Mouse (Mus musculus): ENCODE data around the gene Mafb. TPM values are rescaled to one million over a fixed set of nuclear protein-coding genes. Genes with fewer than 3 reads are reported as not detected.

The Mafb gene
- polyA plus RNA-seq, 1 experiment from 2014 or later, result 30.8 TPM

GRCm38 (mm10) chr2:160376236-160376635, 9.4 kb upstream of the Mafb start:
- Histone ChIP-seq H3K4me3 (no peak overlapping the region), H3K4me2 (no peak overlapping the region), H3K36me3 (no peaks in the 10 kb centered on the region), H3K27ac (replicated peaks) (no peak overlapping the region), H3K4me1 (replicated peaks) (peaks cover 5% of the 10 kb centered on the region; the same call in 1 of the 2 replicates), H3K9me3 (no peaks in the 10 kb centered on the region), H3K27me3 (peaks cover 86% of the 10 kb centered on the region), H3K9ac (no peak overlapping the region)
- 43% methylated on average over 5 of the region's 5 CpGs for WGBS
- no peak for ATAC-seq (ENCODE audit: low FRiP score, low read depth)

- Histone ChIP-seq H3K9ac (no peak overlapping the region), H3K4me2 (0 out of 2 replicates have a peak overlapping the region, but pooled peaks have one; percentile 98), H3K36me3 (no peaks in the 10 kb centered on the region), H3K4me3 (no peak overlapping the region), H3K27me3 (peaks cover 69% of the 10 kb centered on the region), H3K27ac (replicated peaks) (no peak overlapping the region), H3K4me1 (replicated peaks) (peaks cover 54% of the 10 kb centered on the region), H3K9me3 (no peaks in the 10 kb centered on the region)
- WGBS, result 2% methylated on average over 25 of the region's 25 CpGs
- ATAC-seq (ENCODE audit: low FRiP score, low read depth), result no peak
Measured at GRCm38 (mm10) chr2:160369653-160370420, 3.0 kb upstream of the Mafb start.

- no peak for ATAC-seq (ENCODE audit: low FRiP score, low read depth)
Measured at GRCm38 (mm10) chr2:160368422-160369357, 1.8 kb upstream of the Mafb start.

GRCm38 (mm10) chr2:160367448-160368208, 763 bp upstream of the Mafb start:
- under 1% methylated on average over 45 of the region's 45 CpGs for WGBS
- Histone ChIP-seq H3K36me3 (no peaks in the 10 kb centered on the region), H3K4me1 (replicated peaks) (peaks cover 49% of the 10 kb centered on the region), H3K9ac (peak overlapping the region; percentile 59), H3K27ac (replicated peaks) (peak overlapping the region; percentile 82), H3K9me3 (no peaks in the 10 kb centered on the region), H3K27me3 (peaks cover 58% of the 10 kb centered on the region), H3K4me3 (peak overlapping the region; percentile 54), H3K4me2 (peak overlapping the region; percentile 98)
- peak; percentile 75 for ATAC-seq (ENCODE audit: low FRiP score, low read depth)

More at GRCm38 (mm10) chr2:160368422-160369357, 1.8 kb upstream of the Mafb start:
- H3K4me1 ChIP-seq (replicated peaks), result peaks cover 49% of the 10 kb centered on the region
- H3K36me3 ChIP-seq, result no peaks in the 10 kb centered on the region
- WGBS, result under 1% methylated on average over 52 of the region's 52 CpGs
- peaks cover 60% of the 10 kb centered on the region for H3K27me3 ChIP-seq
- H3K27ac ChIP-seq (replicated peaks), result no peak overlapping the region
- H3K9me3 ChIP-seq, result no peaks in the 10 kb centered on the region
- no peak overlapping the region for H3K9ac ChIP-seq
- H3K4me3 ChIP-seq, result peak overlapping the region; percentile 54
- H3K4me2 ChIP-seq, result peak overlapping the region; percentile 98

GRCm38 (mm10) chr2:160366111-160366979, 520 bp downstream of the Mafb start:
- Histone ChIP-seq H3K27me3 (peaks cover 57% of the 10 kb centered on the region), H3K27ac (replicated peaks) (peak overlapping the region; percentile 82), H3K36me3 (no peaks in the 10 kb centered on the region), H3K9ac (peak overlapping the region; percentile 59), H3K4me2 (peak overlapping the region; percentile 98), H3K9me3 (no peaks in the 10 kb centered on the region), H3K4me3 (peak overlapping the region; percentile 54), H3K4me1 (replicated peaks) (peaks cover 49% of the 10 kb centered on the region)
- ATAC-seq (ENCODE audit: low FRiP score, low read depth), result peak; percentile 23
- WGBS, result 1% methylated on average over 88 of the region's 95 CpGs

GRCm38 (mm10) chr2:160365107-160365911, 1.6 kb downstream of the Mafb start:
- no peak for ATAC-seq (ENCODE audit: low FRiP score, low read depth)
- H3K27me3 ChIP-seq, result peaks cover 53% of the 10 kb centered on the region
- no peaks in the 10 kb centered on the region for H3K36me3 ChIP-seq
- H3K9ac ChIP-seq, result peak overlapping the region; percentile 6
- no peak overlapping the region for H3K27ac ChIP-seq (replicated peaks)
- peak overlapping the region; percentile 98 for H3K4me2 ChIP-seq
- H3K4me3 ChIP-seq, result peak overlapping the region; percentile 54
- peaks cover 45% of the 10 kb centered on the region for H3K4me1 ChIP-seq (replicated peaks)
- under 1% methylated on average over 50 of the region's 50 CpGs for WGBS
- no peaks in the 10 kb centered on the region for H3K9me3 ChIP-seq

GRCm38 (mm10) chr2:160364666-160365065, 2.2 kb downstream of the Mafb start:
- peak overlapping the region; percentile 54 for H3K4me3 ChIP-seq
- no peak for ATAC-seq (ENCODE audit: low FRiP score, low read depth)
- H3K9me3 ChIP-seq, result no peaks in the 10 kb centered on the region
- H3K4me2 ChIP-seq, result peak overlapping the region; percentile 98
- H3K36me3 ChIP-seq, result no peaks in the 10 kb centered on the region
- WGBS, result 3% methylated on average over 12 of the region's 12 CpGs
- peaks cover 53% of the 10 kb centered on the region for H3K27me3 ChIP-seq
- no peak overlapping the region for H3K9ac ChIP-seq
- no peak overlapping the region for H3K27ac ChIP-seq (replicated peaks)
- peaks cover 42% of the 10 kb centered on the region for H3K4me1 ChIP-seq (replicated peaks)

GRCm38 (mm10) chr2:160364128-160364650, 2.7 kb downstream of the Mafb start:
- Histone ChIP-seq H3K9me3 (no peaks in the 10 kb centered on the region), H3K27ac (replicated peaks) (no peak overlapping the region), H3K36me3 (no peaks in the 10 kb centered on the region), H3K9ac (no peak overlapping the region), H3K4me2 (peak overlapping the region; percentile 98), H3K27me3 (peaks cover 52% of the 10 kb centered on the region), H3K4me3 (peak overlapping the region; percentile 54), H3K4me1 (replicated peaks) (peaks cover 40% of the 10 kb centered on the region)
- WGBS, result 3% methylated on average over 9 of the region's 9 CpGs
- no peak for ATAC-seq (ENCODE audit: low FRiP score, low read depth)

- Histone ChIP-seq H3K9ac (no peak overlapping the region), H3K27me3 (peaks cover 52% of the 10 kb centered on the region), H3K4me2 (0 out of 2 replicates have a peak overlapping the region, but pooled peaks have one; percentile 3), H3K27ac (replicated peaks) (no peak overlapping the region), H3K4me3 (peak overlapping the region; percentile 6; the same call in 1 of the 2 replicates), H3K9me3 (no peaks in the 10 kb centered on the region), H3K4me1 (replicated peaks) (peaks cover 35% of the 10 kb centered on the region), H3K36me3 (no peaks in the 10 kb centered on the region)
- WGBS, result 30% methylated on average over 4 of the region's 4 CpGs
- no peak for ATAC-seq (ENCODE audit: low FRiP score, low read depth)
Measured at GRCm38 (mm10) chr2:160363201-160363600, 3.7 kb downstream of the Mafb start.
